Mouse (Mus musculus) gastrocnemius, adult 2 months (tissue): ENCODE data around the gene Etv5. TPM values are rescaled to one million over a fixed set of nuclear protein-coding genes. Genes with fewer than 3 reads are reported as not detected.

Experiments
- DNase-seq: peaks from one replicate; pipeline ENCODE4 v3.0.0; 2022
- H3K27ac ChIP-seq: fragments of 200-600 bp; 2 replicates; pipeline ENCODE4 v1.8.1; 2022; ENCODE audit warnings: mild to moderate bottlenecking
- H3K4me3 ChIP-seq: fragments of 200-600 bp; 2 replicates; pipeline ENCODE4 v1.8.1; 2022; ENCODE audit warnings: mild to moderate bottlenecking, moderate library complexity
- CTCF ChIP-seq: fragments of 200-600 bp; IDR thresholded peaks from 2 replicates; pipeline ENCODE4 v1.8.1; 2022; ENCODE audit warnings: antibody characterized with exemption, mild to moderate bottlenecking, moderate library complexity
- intact Hi-C: fragments of 180-260 bp; cut with DNase I; formaldehyde crosslinking; loops from one replicate; pipeline ENCODE4 v1.15.1; 2025
- long read RNA-seq, 2 experiments: library from polyadenylated mRNA; stranded (forward); transcript quantifications; one replicate each; pipeline ENCODE4 v2.0.0; 2021
- total RNA-seq, 2 experiments: library from RNA; stranded (reverse); gene quantifications; 2 replicates each; pipeline ENCODE4 v1.2.3; 2021

Etv5 gene
- total RNA-seq: 1 to 10 TPM; 7.1 to 7.5 TPM
- long read RNA-seq, experiment 1, partial matches to known transcripts: 4 of 5 reads
- long read RNA-seq, experiment 1, other reads (novel, unspliced or antisense): 0 of 5 reads
- long read RNA-seq, experiment 2, partial matches to known transcripts: 0 of 4 reads
- long read RNA-seq, experiment 2, other reads (novel, unspliced or antisense): 0 of 4 reads

DNA sequence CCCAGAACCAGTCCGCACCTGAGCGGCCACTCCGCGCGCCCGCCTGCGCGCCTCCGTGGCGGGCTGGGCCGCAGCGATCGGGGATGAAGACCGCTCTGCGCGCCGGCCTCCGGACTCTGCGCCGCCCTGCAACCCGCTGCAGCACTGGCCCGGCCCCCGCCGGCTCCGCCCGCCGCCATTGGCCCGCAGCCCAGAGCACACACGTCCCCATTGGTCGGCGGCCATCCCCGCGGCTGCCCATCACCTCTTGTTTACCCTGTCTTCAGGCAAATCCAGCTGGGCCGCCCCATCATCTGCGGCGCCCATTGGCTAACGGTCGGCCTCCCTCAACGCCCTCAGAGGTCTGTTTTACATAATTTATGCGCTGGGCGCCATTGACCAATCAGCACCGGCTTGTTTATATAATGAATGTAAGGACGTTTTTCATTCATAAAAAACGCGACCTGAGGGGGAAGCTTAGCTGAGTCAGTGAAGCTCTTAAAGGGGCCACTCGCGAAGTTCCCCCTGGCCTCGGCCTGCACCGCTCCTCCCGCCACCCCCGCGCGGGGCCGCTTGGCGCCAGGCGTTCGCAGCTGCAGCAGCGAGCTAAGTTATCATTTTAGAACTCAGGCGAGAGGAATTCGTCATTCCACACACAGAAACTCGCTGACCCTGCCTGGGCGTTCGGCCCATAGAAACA is at the start of gene Etv5:
Gene Etv5, minus strand, starts transcription at position 221 of the 679 bp plus-strand sequence.
- intact Hi-C loops: loop anchor here (5.0 kb wide), 3 partner anchors 108 to 327 kb away; partner anchors contain the start of gene Tra2b
- peak; percentile 100 for DNase-seq
- H3K27ac ChIP-seq: peak within 1 kb of the TSS; percentile 83
- no peak for TF ChIP-seq CTCF
- H3K4me3 ChIP-seq: peak within 1 kb of the TSS; percentile 94

DNA sequence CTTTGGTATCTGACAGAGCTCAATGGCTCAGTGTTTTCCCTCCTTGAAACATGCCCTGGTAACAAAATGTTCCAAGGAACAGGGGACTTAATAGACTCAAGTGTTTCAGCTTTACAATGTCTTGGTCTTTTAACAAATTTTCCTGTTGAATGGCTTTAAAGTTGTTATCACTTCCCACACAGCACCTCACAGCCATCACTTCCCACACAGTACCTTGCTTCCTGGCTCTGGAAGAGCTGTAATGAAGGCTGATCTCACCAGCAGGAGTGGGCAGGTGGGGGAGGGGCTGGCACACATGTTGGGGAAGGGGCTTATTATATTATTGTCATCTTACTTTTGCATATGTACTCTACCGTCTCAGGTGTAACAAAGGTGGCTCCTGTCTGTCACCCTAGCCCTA is 44.4 kb upstream of the Etv5 start:
- H3K27ac ChIP-seq: no peak overlapping the region
- no peak overlapping the region for H3K4me3 ChIP-seq
- intact Hi-C loops: no loop called here
- TF ChIP-seq CTCF: no peak
- no peak for DNase-seq

GRCm38 (mm10) chr16:22479322-22479721 is 39.8 kb upstream of the Etv5 start:
- no peak for DNase-seq
- intact Hi-C loops: no loop called here
- no peak overlapping the region for H3K27ac ChIP-seq
- no peak for TF ChIP-seq CTCF
- H3K4me3 ChIP-seq: no peak overlapping the region

DNA sequence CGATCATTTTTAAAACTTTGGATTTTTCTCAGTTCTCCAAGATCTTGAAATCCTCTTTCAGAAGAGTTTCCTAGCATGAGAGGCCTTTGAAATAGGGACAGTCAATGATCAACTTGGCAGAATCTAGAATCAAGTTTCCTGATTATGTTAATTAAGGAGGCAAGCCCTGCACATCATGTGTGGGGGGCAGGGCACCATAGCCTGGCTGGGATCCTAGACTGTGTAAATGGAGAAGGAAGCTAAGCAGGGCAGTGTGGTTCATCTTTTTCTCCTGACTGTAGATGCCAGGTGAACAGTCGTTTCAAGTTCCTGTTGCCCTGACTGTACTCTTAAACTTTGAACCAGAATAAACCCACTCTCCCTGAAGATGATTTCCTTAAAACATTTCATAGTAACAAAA is 32.2 kb upstream of the Etv5 start:
- TF ChIP-seq CTCF: no peak
- H3K4me3 ChIP-seq: no peak overlapping the region
- no peak for DNase-seq
- H3K27ac ChIP-seq: no peak overlapping the region
- intact Hi-C loops: no loop called here

GRCm38 (mm10) chr16:22469385-22469784 is 29.9 kb upstream of the Etv5 start:
- intact Hi-C loops: no loop called here
- Histone ChIP-seq H3K27ac (no peak overlapping the region), H3K4me3 (no peak overlapping the region)
- TF ChIP-seq CTCF: no peak
- DNase-seq: no peak

DNA sequence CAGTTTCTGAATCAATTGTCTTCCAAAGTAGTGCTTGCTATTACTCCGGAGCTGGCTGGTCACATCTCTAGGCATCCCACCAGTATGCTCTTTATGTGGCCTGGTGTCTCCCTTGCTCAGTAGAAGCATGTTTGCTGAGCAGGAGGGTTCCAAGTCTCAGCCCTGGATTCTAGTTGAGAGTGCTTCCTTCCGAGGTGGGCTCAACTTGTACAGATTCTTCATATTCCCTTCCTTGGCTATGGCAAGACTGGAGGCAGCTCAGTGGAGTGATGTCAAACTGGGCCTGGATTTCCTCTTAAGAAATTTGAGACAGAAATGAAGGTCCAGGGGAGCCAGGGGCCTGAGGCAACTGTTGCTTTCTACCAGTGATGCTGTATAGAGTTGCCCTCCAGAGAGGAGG is 27.6 kb upstream of the Etv5 start:
- no peak overlapping the region for H3K4me3 ChIP-seq
- no peak for DNase-seq
- intact Hi-C loops: no loop called here
- TF ChIP-seq CTCF: no peak
- no peak overlapping the region for H3K27ac ChIP-seq

- intact Hi-C loops: no loop called here
- Histone ChIP-seq H3K4me3 (no peak overlapping the region), H3K27ac (no peak overlapping the region)
- no peak for TF ChIP-seq CTCF
- no peak for DNase-seq
These were observed 26.9 kb upstream of the Etv5 start for GRCm38 (mm10) chr16:22466381-22466780.

DNA sequence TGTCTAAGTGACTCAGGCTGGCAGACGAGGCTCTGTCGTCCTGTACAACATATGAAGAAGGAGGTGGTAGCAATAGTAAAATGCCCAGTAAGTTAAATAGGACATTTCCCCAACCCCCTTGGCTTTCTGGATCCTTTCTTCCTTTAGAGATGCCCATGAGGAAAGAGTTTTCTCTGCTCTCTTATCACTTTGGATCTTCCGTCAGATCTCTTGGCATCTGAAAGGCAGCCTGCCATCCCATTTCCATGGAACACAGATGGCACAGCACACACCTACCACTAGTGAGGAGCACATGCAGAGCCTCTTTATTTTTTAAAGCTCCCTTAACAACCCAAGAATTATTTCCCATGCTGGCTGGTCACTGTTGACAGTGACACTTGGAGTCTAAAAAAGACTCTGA is 22.7 kb upstream of the Etv5 start:
- intact Hi-C loops: no loop called here
- no peak for TF ChIP-seq CTCF
- Histone ChIP-seq H3K27ac (no peak overlapping the region), H3K4me3 (no peak overlapping the region)
- no peak for DNase-seq

GRCm38 (mm10) chr16:22461728-22462127 is 22.2 kb upstream of the Etv5 start:
- intact Hi-C loops: no loop called here
- H3K27ac ChIP-seq: no peak overlapping the region
- H3K4me3 ChIP-seq: no peak overlapping the region
- DNase-seq: no peak
- no peak for TF ChIP-seq CTCF

DNA sequence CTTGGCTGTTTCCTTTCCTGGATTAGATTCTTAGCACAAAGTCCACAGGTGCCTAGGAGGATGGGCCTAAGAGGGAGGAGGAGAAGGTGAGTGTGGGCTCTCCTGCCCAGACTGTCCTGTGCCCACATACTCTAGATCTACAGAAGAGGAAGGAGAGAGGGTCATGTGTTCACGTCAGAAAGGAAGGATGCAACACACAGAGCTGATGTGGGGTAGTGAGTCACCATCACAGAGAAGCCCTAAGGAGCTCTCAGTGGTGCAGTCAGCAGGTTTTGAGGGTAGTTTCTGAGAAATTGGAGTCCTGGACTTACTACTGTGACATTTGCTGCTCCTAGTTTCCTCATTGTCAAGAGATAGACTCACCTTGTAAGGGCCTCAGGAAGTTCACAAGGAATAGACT is 21.4 kb upstream of the Etv5 start:
- TF ChIP-seq CTCF: no peak
- H3K4me3 ChIP-seq: no peak overlapping the region
- H3K27ac ChIP-seq: no peak overlapping the region
- DNase-seq: no peak
- intact Hi-C loops: no loop called here

- intact Hi-C loops: no loop called here
- no peak for TF ChIP-seq CTCF
- no peak overlapping the region for H3K27ac ChIP-seq
- H3K4me3 ChIP-seq: no peak overlapping the region
- DNase-seq: no peak
These were observed 12.6 kb upstream of the Etv5 start for GRCm38 (mm10) chr16:22452082-22452481.

GRCm38 (mm10) chr16:22448093-22448492 is 8.6 kb upstream of the Etv5 start:
- no peak for TF ChIP-seq CTCF
- DNase-seq: no peak
- Histone ChIP-seq H3K27ac (no peak overlapping the region), H3K4me3 (no peak overlapping the region)
- intact Hi-C loops: no loop called here

GRCm38 (mm10) chr16:22444786-22445185 is 5.3 kb upstream of the Etv5 start:
- no peak overlapping the region for H3K4me3 ChIP-seq
- intact Hi-C loops: loop anchor here (5.0 kb wide), 2 partner anchors 103 to 177 kb away; partner anchors contain the start of gene Tra2b
- no peak overlapping the region for H3K27ac ChIP-seq
- DNase-seq: no peak
- TF ChIP-seq CTCF: no peak

GRCm38 (mm10) chr16:22442202-22442601 is 2.7 kb upstream of the Etv5 start:
- Histone ChIP-seq H3K27ac (no peak overlapping the region), H3K4me3 (no peak overlapping the region)
- DNase-seq: no peak
- TF ChIP-seq CTCF: no peak
- intact Hi-C loops: loop anchor here (5.0 kb wide), 2 partner anchors 105 to 175 kb away; partner anchors contain the start of gene Tra2b
